Mouse (Mus musculus) hindbrain, postnatal 0 days (tissue): ENCODE measurements at regions not wholly inside any gene's neighbourhood (a gene's known extent, or its start where the extent isn't known, plus 50 kb on each side); places are given as distances from the start of the nearest gene placed in this dataset.

Experiments
- ATAC-seq: fragments of 200-750 bp; cut with Nextera tagmentation; 2 replicates; pipeline ENCODE4 v1.8.0; 2017; ENCODE audit warnings: mild to moderate bottlenecking, moderate TSS enrichment, moderate library complexity
- DNase-seq: peaks from one replicate; pipeline ENCODE4 v3.0.0-alpha.2; 2015; ENCODE audit warnings: low spot score
- H3K27ac ChIP-seq: fragments of 300-500 bp; sonication (generic); 2 replicates; pipeline ENCODE4 v1.5.1; 2014; ENCODE audit warnings: mild to moderate bottlenecking
- H3K27me3 ChIP-seq: fragments of 300-500 bp; sonication (generic); 2 replicates; pipeline ENCODE4 v1.6.1; 2014; ENCODE audit warnings: low read length, mixed read lengths; ENCODE audit not compliant: insufficient read depth
- H3K36me3 ChIP-seq: fragments of 300-500 bp; sonication (generic); 2 replicates; pipeline ENCODE4 v1.6.1; 2014; ENCODE audit warnings: low read length, mixed read lengths; ENCODE audit not compliant: insufficient read depth
- H3K4me1 ChIP-seq: fragments of 300-500 bp; sonication (generic); 2 replicates; pipeline ENCODE4 v1.6.1; 2014; ENCODE audit warnings: antibody characterized with exemption, low read length, mixed read lengths; ENCODE audit not compliant: insufficient read depth
- H3K4me2 ChIP-seq: fragments of 300-500 bp; sonication (generic); 2 replicates; pipeline ENCODE4 v1.6.1; 2014; ENCODE audit warnings: low read depth, mild to moderate bottlenecking, low read length, moderate library complexity, mixed read lengths
- H3K4me3 ChIP-seq: fragments of 300-500 bp; sonication (generic); 2 replicates; pipeline ENCODE4 v1.5.1; 2014; ENCODE audit warnings: low read length
- H3K9ac ChIP-seq: fragments of 300-500 bp; sonication (generic); replicated peaks from 2 replicates; pipeline ENCODE4 v1.6.1; 2014; ENCODE audit warnings: mild to moderate bottlenecking, low read length, moderate library complexity, mixed read lengths
- H3K9me3 ChIP-seq: fragments of 300-500 bp; sonication (generic); 2 replicates; pipeline ENCODE4 v1.6.1; 2016; ENCODE audit warnings: low read length, mixed read lengths
- CTCF ChIP-seq: IDR thresholded peaks from 2 replicates; pipeline ENCODE4 v1.5.1; 2016; ENCODE audit warnings: antibody characterized with exemption, control low read depth, low read depth
- WGBS: fragments of 180-500 bp; shearing (Covaris S2); extraction: QIAGEN DNeasy Blood & Tissue Kit; methylation state at CpG from one replicate; pipeline ENCODE4 v1.1.7; 2014; 5-methylcytosine and 5-hydroxymethylcytosine counted together

DNA sequence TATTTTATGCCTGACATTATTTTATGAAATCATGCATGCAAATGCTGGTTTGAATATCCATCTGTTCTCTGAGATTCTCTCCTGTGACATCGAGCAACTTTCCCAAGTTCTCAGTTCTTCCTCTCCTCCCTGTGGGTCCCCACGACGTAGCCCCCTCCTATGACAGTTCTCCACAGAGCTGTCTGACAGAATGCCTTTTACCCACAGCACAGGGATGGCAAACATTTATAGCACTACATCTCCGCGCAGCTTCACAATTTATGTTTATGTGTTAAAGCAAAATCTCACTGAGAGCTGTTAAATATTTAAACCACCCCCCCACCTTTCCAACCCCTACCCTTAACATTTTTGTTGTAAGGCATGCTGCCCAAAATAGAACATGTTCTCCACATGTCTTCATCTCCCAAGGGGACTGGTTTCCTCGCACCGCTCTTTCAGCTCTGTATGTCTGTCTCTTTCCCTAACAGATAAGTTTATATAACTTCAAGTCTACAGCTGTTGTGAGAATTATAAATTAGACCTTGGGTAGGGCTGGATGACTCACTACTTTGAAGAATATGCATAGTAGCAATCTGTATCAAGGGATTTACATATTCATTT lies 63.5 kb upstream of the Ndst3 start:
- Histone ChIP-seq H3K4me2 (no peak overlapping the region), H3K27ac (no peak overlapping the region), H3K27me3 (no peaks in the 10 kb centered on the region), H3K9me3 (no peaks in the 10 kb centered on the region), H3K9ac (no peak overlapping the region), H3K4me1 (no peaks in the 10 kb centered on the region), H3K36me3 (no peaks in the 10 kb centered on the region), H3K4me3 (no peak overlapping the region)
- no peak for TF ChIP-seq CTCF
- no peak for ATAC-seq
- 72% methylated on average over 7 of the region's 7 CpGs for WGBS
- DNase-seq = no peak

GRCm38 (mm10) chr3:123754927-123755326 lies 64.3 kb upstream of the Ndst3 start:
- H3K36me3 ChIP-seq = no peaks in the 10 kb centered on the region

DNA sequence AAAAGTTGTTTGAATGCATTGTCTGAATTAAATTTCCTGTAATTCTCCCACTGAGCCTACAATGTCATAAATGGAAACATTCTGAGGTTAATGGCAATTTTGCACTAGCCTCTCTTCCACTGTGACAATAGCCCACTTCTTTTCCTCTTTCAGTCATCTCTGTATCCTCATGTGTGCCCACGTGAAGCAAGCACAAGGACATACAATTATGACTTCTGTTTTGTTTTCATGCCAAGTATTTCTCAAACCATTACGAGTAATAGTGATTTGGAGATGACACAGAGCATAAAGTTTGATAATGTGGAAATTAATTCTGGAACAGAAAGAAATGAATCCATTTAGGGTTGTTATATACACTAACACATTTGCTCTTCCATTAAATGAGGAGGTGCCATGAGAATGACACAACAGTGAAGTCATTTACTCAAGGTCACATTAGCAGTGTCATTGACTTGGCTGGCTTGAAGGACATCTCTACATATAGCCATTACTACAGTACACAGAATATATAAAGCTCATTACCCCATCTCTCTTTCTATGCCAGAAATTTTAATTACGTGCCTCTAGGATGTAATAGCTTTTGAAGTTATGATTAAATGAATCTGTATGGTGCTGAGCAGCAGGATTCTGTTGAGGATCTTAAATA lies 75.4 kb upstream of the Ndst3 start:
- H3K4me1 ChIP-seq = no peaks in the 10 kb centered on the region
- no peaks in the 10 kb centered on the region for H3K36me3 ChIP-seq
- H3K9me3 ChIP-seq = no peaks in the 10 kb centered on the region
- no peak overlapping the region for H3K9ac ChIP-seq
- WGBS = 55% methylated on average over 3 of the region's 3 CpGs
- ATAC-seq (peak; percentile 69; the same call in 1 of the 2 replicates), DNase-seq (no peak)
- no peak overlapping the region for H3K4me2 ChIP-seq
- no peak for TF ChIP-seq CTCF
- H3K27me3 ChIP-seq = no peaks in the 10 kb centered on the region
- H3K4me3 ChIP-seq = no peak overlapping the region
- H3K27ac ChIP-seq = no peak overlapping the region

More at GRCm38 (mm10) chr3:123754927-123755326, 64.3 kb upstream of the Ndst3 start:
- DNase-seq (no peak), ATAC-seq (no peak)
- no peak for TF ChIP-seq CTCF
- Histone ChIP-seq H3K27ac (no peak overlapping the region), H3K4me1 (no peaks in the 10 kb centered on the region), H3K27me3 (no peaks in the 10 kb centered on the region), H3K4me3 (no peak overlapping the region), H3K9me3 (no peaks in the 10 kb centered on the region), H3K9ac (no peak overlapping the region), H3K4me2 (no peak overlapping the region)
- WGBS = 84% methylated on average over 1 of the region's 1 CpGs

GRCm38 (mm10) chr3:123766557-123766913 lies 75.9 kb upstream of the Ndst3 start:
- Histone ChIP-seq H3K36me3 (no peaks in the 10 kb centered on the region), H3K4me3 (no peak overlapping the region), H3K9me3 (no peaks in the 10 kb centered on the region), H3K27me3 (no peaks in the 10 kb centered on the region), H3K4me1 (no peaks in the 10 kb centered on the region), H3K4me2 (no peak overlapping the region), H3K27ac (no peak overlapping the region), H3K9ac (no peak overlapping the region)
- no peak for TF ChIP-seq CTCF
- DNase-seq (no peak), ATAC-seq (no peak)
- 59% methylated on average over 6 of the region's 6 CpGs for WGBS

DNA sequence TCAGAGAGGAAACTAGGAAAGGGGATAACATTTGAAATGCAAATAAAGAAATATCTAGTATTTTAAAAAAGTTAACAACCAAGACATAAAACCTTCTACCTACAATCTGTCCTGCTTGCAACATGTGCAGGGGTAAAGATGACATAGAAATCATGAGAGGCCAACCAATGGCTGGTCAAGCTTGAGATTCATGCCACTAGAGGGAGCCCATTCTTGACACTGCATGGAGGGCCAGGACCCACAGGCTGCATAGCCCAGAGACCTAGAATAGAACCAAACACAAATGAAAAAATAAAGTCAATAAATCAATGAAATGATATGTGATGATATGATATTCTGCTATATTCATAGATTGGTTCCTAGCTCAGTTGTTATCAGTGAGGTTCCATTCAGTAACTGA lies 89.9 kb upstream of the Ndst3 start:
- Histone ChIP-seq H3K9me3 (no peaks in the 10 kb centered on the region), H3K36me3 (no peaks in the 10 kb centered on the region), H3K4me1 (no peaks in the 10 kb centered on the region), H3K4me2 (no peak overlapping the region), H3K4me3 (no peak overlapping the region), H3K9ac (no peak overlapping the region), H3K27me3 (no peaks in the 10 kb centered on the region), H3K27ac (no peak overlapping the region)
- peak; percentile 53 for TF ChIP-seq CTCF
- DNase-seq (peak; percentile 36), ATAC-seq (no peak)

GRCm38 (mm10) chr3:123781581-123781980 lies 90.9 kb upstream of the Ndst3 start:
- no peaks in the 10 kb centered on the region for H3K27me3 ChIP-seq
- 77% methylated on average over 1 of the region's 1 CpGs for WGBS
- DNase-seq (no peak), ATAC-seq (no peak)
- no peak for TF ChIP-seq CTCF
- H3K4me2 ChIP-seq = no peak overlapping the region
- H3K27ac ChIP-seq = no peak overlapping the region
- no peaks in the 10 kb centered on the region for H3K4me1 ChIP-seq
- H3K9ac ChIP-seq = no peak overlapping the region
- H3K9me3 ChIP-seq = no peaks in the 10 kb centered on the region
- H3K36me3 ChIP-seq = no peaks in the 10 kb centered on the region
- no peak overlapping the region for H3K4me3 ChIP-seq

- Histone ChIP-seq H3K9me3 (no peaks in the 10 kb centered on the region; the same call in 1 of the 2 replicates), H3K4me2 (no peak overlapping the region), H3K4me1 (no peaks in the 10 kb centered on the region), H3K9ac (no peak overlapping the region), H3K36me3 (no peaks in the 10 kb centered on the region), H3K27ac (no peak overlapping the region), H3K4me3 (no peak overlapping the region), H3K27me3 (no peaks in the 10 kb centered on the region)
- ATAC-seq = no peak
- DNase-seq = no peak
- 64% methylated on average over 1 of the region's 1 CpGs for WGBS
- TF ChIP-seq CTCF = no peak
Observed at GRCm38 (mm10) chr3:123784127-123784526, 93.5 kb upstream of the Ndst3 start.
